Mouse (Mus musculus): ENCODE data around the gene Fam129b. TPM values are rescaled to one million over a fixed set of nuclear protein-coding genes. Genes with fewer than 3 reads are reported as not detected.

Gene Fam129b
- total and polyA plus RNA-seq, 3 experiments: 17.5 to 20.0 TPM; not detected in 1

DNA sequence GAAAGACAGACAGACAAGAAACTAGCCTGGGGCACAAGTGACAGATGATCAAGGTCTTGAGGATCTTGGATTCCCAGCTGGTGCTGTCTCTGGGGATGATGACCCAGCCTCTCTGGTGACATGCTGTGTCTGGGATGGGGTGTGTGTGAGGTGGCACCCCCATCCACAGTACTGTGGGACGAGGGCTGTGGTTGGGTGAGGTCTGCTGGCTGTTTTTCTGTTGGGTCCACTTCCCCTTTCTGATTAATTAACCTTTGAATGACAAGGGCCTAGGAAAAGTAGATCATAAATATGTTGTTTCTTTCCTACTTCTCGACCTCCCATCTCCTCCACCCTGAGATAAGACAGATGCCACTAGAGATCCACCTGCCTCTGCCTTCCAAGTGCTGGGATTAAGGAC lies 18.2 kb downstream of the Fam129b start (continued):
- peak; percentile 75 to 76 for TF ChIP-seq EP300 (IDR thresholded peaks at IDR 0.05; ENCODE audit: low read depth in 1 of 2, low read length in 2 of 2)
- 0 out of 2 replicates have a peak, but pooled peaks have one; percentile 22 for TF ChIP-seq MXI1 (IDR thresholded peaks at IDR 0.05; ENCODE audit: low read depth, low read length)

DNA sequence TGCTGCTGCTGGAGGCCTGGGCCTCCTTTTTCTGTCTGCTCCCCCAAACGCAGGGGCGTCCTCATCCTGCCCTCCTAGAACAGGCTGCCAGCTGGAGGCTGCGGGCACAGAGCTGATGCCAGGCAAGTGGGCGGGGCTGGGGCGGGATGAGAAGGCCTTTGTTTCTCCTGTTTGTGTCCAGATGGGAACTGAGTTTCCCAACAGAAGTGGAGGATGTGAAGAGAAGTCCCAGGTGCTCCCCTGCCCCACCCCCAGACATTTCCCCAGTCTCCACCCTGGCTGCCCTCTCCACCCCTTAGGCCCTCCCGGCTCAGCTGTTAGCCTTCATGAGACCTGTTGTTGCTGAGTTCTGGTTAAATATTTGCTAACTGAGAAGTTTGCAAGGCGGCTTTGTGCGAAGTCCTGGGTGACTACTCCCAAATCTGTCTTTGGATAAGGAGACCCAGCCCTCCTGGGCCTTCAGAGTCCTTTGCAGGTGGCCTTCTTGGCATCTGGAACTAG lies 19.7 kb downstream of the Fam129b start:
- Histone ChIP-seq H3K4me1 (ENCODE audit: control insufficient read depth in 1 of 2, insufficient read depth in 2 of 2, low read length in 2 of 2) (peaks cover 18 to 56% of the 10 kb centered on the region in 2 experiments), H3K27ac (ENCODE audit: control insufficient read depth, low read depth, low read length) (no peak overlapping the region), H3K4me3 (ENCODE audit: control insufficient read depth in 1 of 2, insufficient read depth in 1 of 2, low read depth in 2 of 2, low read length in 2 of 2) (no peak overlapping the region), H3K36me3 (ENCODE audit: control insufficient read depth in 1 of 2, insufficient read depth in 2 of 2, low read length in 2 of 2) (peaks cover 0 to 41% of the 10 kb centered on the region in 2 experiments; a peak in 2 of 4 replicates), H3K79me2 (ENCODE audit: control insufficient read depth, insufficient read depth, low read length, poor library complexity) (no peaks in the 10 kb centered on the region), H3K9me3 (replicated peaks; ENCODE audit: insufficient read depth, low read length) (no peaks in the 10 kb centered on the region), H3K9ac (ENCODE audit: control insufficient read depth, low read depth, low read length, poor library complexity, severe bottlenecking) (no peak overlapping the region), H3K27me3 (ENCODE audit: control insufficient read depth in 1 of 2, insufficient read depth in 2 of 2, low read length in 2 of 2) (no peaks in the 10 kb centered on the region)
- TF ChIP-seq GATA1 (IDR thresholded peaks at IDR 0.05; ENCODE audit: low read depth, low read length): no peak
- TF ChIP-seq CHD1 (IDR thresholded peaks at IDR 0.05; ENCODE audit: low read depth, low read length): no peak
- no peak for TF ChIP-seq CTCF (IDR thresholded peaks at IDR 0.05 in 2 of 3, conservative IDR thresholded peaks at IDR 0.05 in 1 of 3; ENCODE audit: control insufficient read depth in 1 of 3, insufficient read depth in 1 of 3, low read depth in 2 of 3, low read length in 3 of 3, poor library complexity in 1 of 3, severe bottlenecking in 1 of 3)
- no peak for TF ChIP-seq USF2 (IDR thresholded peaks at IDR 0.05; ENCODE audit: borderline replicate concordance in 1 of 2, insufficient read depth in 1 of 2, low read depth in 1 of 2, low read length in 2 of 2)
- no peak for TF ChIP-seq BHLHE40 (IDR thresholded peaks at IDR 0.05; ENCODE audit: borderline replicate concordance, low read depth, low read length)
- no peak for TF ChIP-seq ELF1 (IDR thresholded peaks at IDR 0.05; ENCODE audit: low read depth, low read length)
- no peak for TF ChIP-seq POLR2AphosphoS2 (IDR thresholded peaks at IDR 0.05; ENCODE audit: low read length)
- TF ChIP-seq NRF1 (IDR thresholded peaks at IDR 0.05; ENCODE audit: insufficient read depth, low read depth, low read length, poor library complexity, severe bottlenecking): no peak
- no peak for TF ChIP-seq ZKSCAN1 (IDR thresholded peaks at IDR 0.05; ENCODE audit: low read depth, low read length)
- TF ChIP-seq MAX (IDR thresholded peaks at IDR 0.05; ENCODE audit: low read length): no peak
- TF ChIP-seq MEF2A (IDR thresholded peaks at IDR 0.05; ENCODE audit: extremely low read depth, insufficient replicate concordance, low read depth, low read length, poor library complexity, severe bottlenecking): no peak
- no peak for TF ChIP-seq GABPA (IDR thresholded peaks at IDR 0.05; ENCODE audit: low read depth, low read length)
- TF ChIP-seq ETS1 (IDR thresholded peaks at IDR 0.05; ENCODE audit: low read depth, low read length): no peak
- TF ChIP-seq MYB (IDR thresholded peaks at IDR 0.05; ENCODE audit: low read depth, low read length): no peak
- no peak for TF ChIP-seq MYC (IDR thresholded peaks at IDR 0.05; ENCODE audit: low read depth, low read length)
- no peak for TF ChIP-seq CHD2 (IDR thresholded peaks at IDR 0.05; ENCODE audit: low read length)
- TF ChIP-seq JUND (IDR thresholded peaks at IDR 0.05; ENCODE audit: low read depth, low read length): no peak
- DNase-seq (ENCODE audit: low read depth, low spot score): no peak
